Comparison of ENCODE assay signal across 14 mouse cellular contexts in genomic region chr1:185216360-185216759, GRCm38 (mm10). TPM values are rescaled to one million over a fixed set of nuclear protein-coding genes. Genes with fewer than 3 reads are reported as not detected.
A peak's percentile ranks its signal among the peaks of the same experiment; 100 is the strongest.
DNase-seq lines count a peak whose midpoint lies in the region; ATAC-seq lines count a peak whose summit lies in the region.
"Had no signal": no experiment of that assay in that cellular context is flagged by ENCODE, and none has a peak within 500 bp of the region (broad histone marks: within the 10 kb centered on the region; RNA-seq: fewer than 3 reads in every experiment).

No protein-coding gene starts in this region.

- ATAC-seq in limb, embryonic 11.5 days (ENCODE audit: insufficient number of reproducible peaks, low FRiP score, low TSS enrichment, low read depth): peak; percentile 91
- ATAC-seq in intestine, embryonic 16.5 days: peak; percentile 74
- ATAC-seq in neural tube, embryonic 12.5 days (ENCODE audit: low FRiP score, low read depth): peak; percentile 37; the same call in 1 of the 2 replicates
- no peak for ATAC-seq in inflammation-experienced regulatory T-cells, adult 6 months

- no peaks in the 10 kb centered on the region for H3K9me3 ChIP-seq in limb, embryonic 11.5 days (ENCODE audit: control insufficient read depth, low read length)
- H3K9me3 ChIP-seq in limb, embryonic 10.5 days (replicated peaks): no peaks in the 10 kb centered on the region
- H3K9me3 ChIP-seq in intestine, embryonic 16.5 days (ENCODE audit: control insufficient read depth, low read length): no peaks in the 10 kb centered on the region
- no peaks in the 10 kb centered on the region for H3K9me3 ChIP-seq in neural tube, embryonic 12.5 days
- H3K9me3 ChIP-seq: forebrain, embryonic 12.5 days; heart, embryonic 12.5 days; lung, embryonic 15.5 days had no signal

- no peak overlapping the region for H3K9ac ChIP-seq in limb, embryonic 11.5 days (ENCODE audit: low read length)
- H3K9ac ChIP-seq in intestine, embryonic 16.5 days (ENCODE audit: low read depth, low read length): no peak overlapping the region
- no peak overlapping the region for H3K9ac ChIP-seq in neural tube, embryonic 12.5 days
- H3K9ac ChIP-seq: forebrain, embryonic 12.5 days; heart, embryonic 12.5 days; lung, embryonic 15.5 days had no signal

- no peak overlapping the region for H3K4me2 ChIP-seq in limb, embryonic 11.5 days (ENCODE audit: low read depth, severe bottlenecking)
- no peak overlapping the region for H3K4me2 ChIP-seq in intestine, embryonic 16.5 days (ENCODE audit: low read depth, low read length)
- H3K4me2 ChIP-seq in neural tube, embryonic 12.5 days (replicated peaks): no peak overlapping the region
- H3K4me2 ChIP-seq: forebrain, embryonic 12.5 days; heart, embryonic 12.5 days; lung, embryonic 15.5 days had no signal

- no peak overlapping the region for H3K4me3 ChIP-seq in limb, embryonic 11.5 days (ENCODE audit: low read depth, low read length)
- H3K4me3 ChIP-seq in limb, embryonic 10.5 days: no peak overlapping the region
- no peak overlapping the region for H3K4me3 ChIP-seq in intestine, embryonic 16.5 days (ENCODE audit: low read length)
- H3K4me3 ChIP-seq in neural tube, embryonic 12.5 days: no peak overlapping the region
- H3K4me3 ChIP-seq: forebrain, embryonic 12.5 days; heart, embryonic 12.5 days; lung, embryonic 15.5 days had no signal

- peak; percentile 42 for DNase-seq in limb, embryonic 11.5 days (ENCODE audit: low spot score)
- DNase-seq in limb, embryonic 10.5 days (ENCODE audit: low spot score): no peak
- DNase-seq in embryo, embryonic 9.5 days (ENCODE audit: extremely low spot score): peak; percentile 17
- no peak for DNase-seq in Muller cell, postnatal 12 days (ENCODE audit: inconsistent ontology term)
- DNase-seq in heart, postnatal 4 days: no peak
- DNase-seq: adrenal gland, postnatal 36 days; cerebellum, adult 9-11 months had no signal

- no peaks in the 10 kb centered on the region for H3K27me3 ChIP-seq in limb, embryonic 11.5 days (ENCODE audit: control insufficient read depth, insufficient read depth, low read length)
- no peaks in the 10 kb centered on the region for H3K27me3 ChIP-seq in limb, embryonic 10.5 days (ENCODE audit: low read depth, poor library complexity, severe bottlenecking)
- H3K27me3 ChIP-seq in intestine, embryonic 16.5 days (replicated peaks; ENCODE audit: control insufficient read depth, insufficient read depth, low read length): no peaks in the 10 kb centered on the region
- H3K27me3 ChIP-seq in neural tube, embryonic 12.5 days (replicated peaks): no peaks in the 10 kb centered on the region
- H3K27me3 ChIP-seq: CH12.LX; forebrain, embryonic 12.5 days; heart, embryonic 12.5 days; lung, embryonic 15.5 days had no signal

- H3K27ac ChIP-seq in limb, embryonic 11.5 days (replicated peaks; ENCODE audit: low read depth, low read length): no peak overlapping the region
- no peak overlapping the region for H3K27ac ChIP-seq in limb, embryonic 10.5 days
- no peak overlapping the region; the same call in 1 of the 2 replicates for H3K27ac ChIP-seq in intestine, embryonic 16.5 days (ENCODE audit: low read length)
- H3K27ac ChIP-seq in neural tube, embryonic 12.5 days: no peak overlapping the region
- H3K27ac ChIP-seq: forebrain, embryonic 12.5 days; lung, embryonic 15.5 days had no signal

- 5% methylated on average over 5 of the region's 5 CpGs for WGBS in limb, embryonic 11.5 days
- 17% methylated on average over 5 of the region's 5 CpGs for WGBS in limb, embryonic 10.5 days
- WGBS in intestine, embryonic 16.5 days: 28% methylated on average over 5 of the region's 5 CpGs
- 31% methylated on average over 5 of the region's 5 CpGs for WGBS in neural tube, embryonic 12.5 days

- peaks cover 2% of the 10 kb centered on the region; the same call in 1 of the 2 replicates for H3K36me3 ChIP-seq in limb, embryonic 11.5 days (ENCODE audit: control insufficient read depth, insufficient read depth, low read length)
- H3K36me3 ChIP-seq in limb, embryonic 10.5 days: peaks cover 15% of the 10 kb centered on the region
- peaks cover 3% of the 10 kb centered on the region; the same call in 1 of the 2 replicates for H3K36me3 ChIP-seq in intestine, embryonic 16.5 days (ENCODE audit: control insufficient read depth, insufficient read depth, low read length)
- H3K36me3 ChIP-seq in neural tube, embryonic 12.5 days: no peaks in the 10 kb centered on the region

- no peaks in the 10 kb centered on the region; the same call in 1 of the 2 replicates for H3K4me1 ChIP-seq in limb, embryonic 11.5 days (ENCODE audit: control insufficient read depth, insufficient read depth, low read length)
- H3K4me1 ChIP-seq in limb, embryonic 10.5 days: peaks cover 28% of the 10 kb centered on the region
- peaks cover 10% of the 10 kb centered on the region for H3K4me1 ChIP-seq in intestine, embryonic 16.5 days (ENCODE audit: control insufficient read depth, insufficient read depth, low read length)
- H3K4me1 ChIP-seq in neural tube, embryonic 12.5 days: peaks cover 5% of the 10 kb centered on the region; the same call in 1 of the 2 replicates
- H3K4me1 ChIP-seq: forebrain, embryonic 12.5 days; lung, embryonic 15.5 days had no signal

RNA-seq across cellular contexts. Expression of gene Rab3gap2, which starts 12.4 kb away (rescaled TPM):
- polyA plus RNA-seq in limb, embryonic 11.5 days (2014; fragmentation: Nextera tagmentation; extraction: Ambion mirVana): 22.0 and 25.0 TPM in 2 replicates
- 17.7 and 20.6 TPM in 2 replicates for polyA plus RNA-seq in limb, embryonic 10.5 days (2016; fragmentation: Nextera tagmentation; extraction: Ambion mirVana)
- polyA plus RNA-seq in intestine, embryonic 16.5 days (2015; fragmentation: Nextera tagmentation; extraction: Ambion mirVana): 25.4 and 27.3 TPM in 2 replicates
- 26.4 and 27.6 TPM in 2 replicates for polyA plus RNA-seq in neural tube, embryonic 12.5 days (2016; fragmentation: Nextera tagmentation; extraction: Ambion mirVana)
- total RNA-seq in heart, postnatal 4 days (2021): 10 to 100 TPM; 25.4 to 29.1 TPM
- 10 to 100 TPM; 12.7 to 16.1 (median 15.8) TPM for polyA plus RNA-seq in inflammation-experienced regulatory T-cells, adult 6 months (2017; shearing (Covaris generic))

Comparison
In these comparisons a context has a peak if more than half of its experiments do, and no peak if none do; other contexts are left out.
1. DNase-seq: peak in limb, embryonic 11.5 days (single experiment) and embryo, embryonic 9.5 days (single experiment); none in limb, embryonic 10.5 days (single experiment), Muller cell, postnatal 12 days (single experiment) and heart, postnatal 4 days (single experiment).